Mouse (Mus musculus): Measurements from ENCODE around the gene Rpn2.

Gene Rpn2

DNA sequence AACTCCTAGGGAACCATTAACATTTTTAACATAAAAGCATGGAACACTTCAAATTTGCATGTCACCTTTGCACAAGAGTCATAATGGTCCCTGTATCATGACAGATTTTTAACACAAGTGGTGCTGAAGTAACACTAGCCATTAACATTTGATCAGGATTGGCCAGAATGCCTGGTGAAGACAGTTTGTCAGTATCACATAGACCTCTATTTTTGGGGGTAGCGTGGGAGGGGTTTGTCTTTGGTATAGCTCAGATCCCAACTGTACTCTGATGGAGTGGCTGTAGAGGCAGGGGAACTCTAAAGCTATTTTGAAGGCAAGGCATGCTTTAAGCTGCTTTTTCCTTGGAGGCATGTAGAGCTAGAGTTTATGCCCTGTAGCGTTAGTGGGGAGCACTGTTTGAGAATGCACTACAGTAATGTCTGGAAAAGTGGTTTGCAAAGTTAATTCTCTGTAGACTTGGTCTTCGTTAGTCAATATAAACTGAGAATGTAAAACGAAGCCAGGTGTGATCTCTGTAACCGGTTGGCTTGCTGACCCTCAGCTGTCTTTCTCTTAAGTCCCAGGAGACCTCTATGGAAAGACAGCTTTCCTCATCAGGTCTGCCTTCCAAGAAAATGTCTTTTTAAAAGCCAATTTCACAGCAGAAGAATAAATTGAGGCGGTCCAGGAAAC, 32.3 kb downstream of the Rpn2 start:
- DNase-seq: no peak

DNA sequence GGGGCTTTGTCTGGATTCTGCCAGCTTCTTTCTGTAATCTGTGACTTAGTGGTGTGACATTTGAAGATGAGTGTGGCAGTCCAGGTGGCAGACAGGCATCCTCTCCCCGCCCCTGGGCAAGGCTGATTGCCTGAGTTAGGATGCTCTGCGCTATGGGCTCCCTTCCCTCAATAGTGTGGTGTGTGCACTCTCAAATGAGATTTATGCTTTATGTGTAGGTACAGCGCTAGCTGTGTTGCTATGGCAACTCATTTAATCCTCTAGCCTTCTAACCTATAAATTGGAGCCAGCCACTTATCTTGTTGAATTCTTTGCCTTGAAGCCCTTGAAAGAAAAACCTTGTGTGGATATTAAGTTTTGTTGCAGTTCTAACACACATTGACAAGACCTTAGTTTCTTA, 34.9 kb downstream of the Rpn2 start:
- no peak for DNase-seq

DNA sequence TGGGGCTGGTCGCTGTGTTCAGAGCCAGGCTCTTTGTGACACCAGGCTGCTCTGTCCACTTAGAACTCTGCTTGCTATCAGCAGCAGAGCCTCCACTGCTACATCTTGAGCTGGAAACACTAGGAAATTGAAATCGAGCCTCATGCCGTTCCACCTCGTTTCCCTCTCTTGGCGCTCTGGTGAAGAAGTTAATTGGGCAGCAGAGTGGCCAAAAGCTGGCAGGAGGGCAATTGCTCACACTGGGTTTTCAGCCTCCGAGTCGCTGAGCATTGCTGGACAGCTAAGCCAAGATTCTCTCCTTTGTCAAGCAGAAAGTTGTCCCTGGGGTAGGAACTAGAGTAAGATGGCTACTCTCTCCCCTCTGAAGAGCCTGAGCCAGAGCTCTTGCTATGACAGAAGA, 35.5 kb downstream of the Rpn2 start:
- DNase-seq: no peak

DNA sequence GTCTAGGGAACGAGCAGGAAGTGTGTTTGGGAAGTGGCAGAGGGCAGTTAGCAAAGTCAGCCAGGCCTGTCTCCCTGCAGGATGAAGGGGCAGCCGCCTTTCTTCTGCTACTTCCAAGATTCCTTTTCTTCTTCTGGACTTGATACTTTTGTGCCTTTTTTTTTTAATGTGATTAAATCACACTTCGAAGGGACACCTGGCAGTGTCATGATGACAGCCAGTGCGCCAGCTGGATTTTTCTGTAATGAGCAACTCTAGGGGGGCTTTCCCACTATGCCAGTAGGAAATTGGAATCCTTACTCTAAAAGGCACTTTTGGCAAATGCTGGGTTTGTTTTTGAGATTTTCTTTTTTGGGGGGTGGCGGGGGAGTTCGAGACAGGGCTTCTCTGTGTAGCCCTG, 36.7 kb downstream of the Rpn2 start:
- DNase-seq: no peak

DNA sequence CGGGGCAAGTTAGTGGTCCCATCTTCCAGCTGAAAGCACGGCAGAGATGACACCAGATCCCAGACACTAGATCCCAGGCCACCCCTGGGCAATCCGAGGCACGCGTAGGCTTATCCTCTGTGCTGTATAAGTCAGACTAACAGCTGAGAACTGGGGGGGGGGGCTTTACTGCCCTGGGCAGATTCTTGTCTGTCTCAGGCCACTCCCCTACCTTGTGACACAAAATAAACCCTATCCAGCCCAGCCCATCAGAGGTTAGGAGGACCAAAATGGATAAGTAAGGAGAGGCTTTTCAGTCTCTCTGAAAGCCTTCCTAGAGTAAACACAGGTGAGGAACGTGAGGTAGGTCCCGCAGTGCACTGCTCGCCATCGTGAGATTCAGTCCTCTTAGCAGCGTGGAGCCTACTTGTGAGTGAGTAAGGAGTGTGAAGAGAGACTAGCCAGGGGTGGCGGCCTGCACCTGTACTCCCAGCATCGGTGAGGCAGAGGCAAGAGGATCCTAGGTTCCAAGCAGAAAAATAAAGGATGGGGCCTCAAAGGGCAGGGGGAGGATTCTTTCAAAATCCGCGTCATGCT, 37.6 kb downstream of the Rpn2 start:
- no peak for DNase-seq

DNA sequence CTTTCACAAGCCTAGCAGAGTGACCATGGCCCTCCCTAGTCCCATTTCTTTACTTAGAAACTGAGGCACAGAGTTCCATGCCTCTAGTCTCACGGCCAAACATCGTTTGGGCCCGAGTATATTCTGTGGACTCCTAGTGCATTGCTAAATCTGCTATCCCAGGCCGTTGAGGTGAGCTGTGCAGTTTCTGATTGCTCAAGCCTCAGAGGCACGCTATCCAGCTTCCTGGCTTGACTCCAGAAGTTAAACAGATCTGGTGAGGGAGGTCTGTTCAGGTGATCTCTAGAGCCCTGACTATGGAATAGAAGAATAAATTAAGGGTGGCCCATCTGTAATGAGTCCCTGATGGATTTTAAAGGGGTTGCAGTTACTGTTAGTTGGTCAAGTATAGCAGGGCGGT, 38.4 kb downstream of the Rpn2 start:
- DNase-seq: no peak

DNA sequence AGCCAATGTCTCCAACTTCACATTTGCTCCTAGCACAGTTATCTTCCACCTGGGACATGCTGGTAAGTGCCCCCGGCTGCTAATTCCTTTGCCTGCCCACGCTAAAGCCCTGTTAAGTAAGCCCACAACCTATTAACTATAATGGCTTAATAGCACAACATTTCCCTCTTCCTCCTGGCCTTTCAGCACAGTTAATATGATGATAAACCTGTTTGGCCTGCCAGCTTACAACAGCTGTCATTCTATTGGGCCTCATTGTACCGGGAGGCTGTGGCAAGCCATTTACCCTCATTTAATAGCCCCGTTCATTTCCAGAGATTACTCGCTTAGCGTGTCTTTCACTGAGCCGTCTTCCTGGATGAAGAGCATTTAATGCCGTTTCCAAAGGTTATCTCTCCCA, 41.3 kb downstream of the Rpn2 start:
- DNase-seq: no peak

DNA sequence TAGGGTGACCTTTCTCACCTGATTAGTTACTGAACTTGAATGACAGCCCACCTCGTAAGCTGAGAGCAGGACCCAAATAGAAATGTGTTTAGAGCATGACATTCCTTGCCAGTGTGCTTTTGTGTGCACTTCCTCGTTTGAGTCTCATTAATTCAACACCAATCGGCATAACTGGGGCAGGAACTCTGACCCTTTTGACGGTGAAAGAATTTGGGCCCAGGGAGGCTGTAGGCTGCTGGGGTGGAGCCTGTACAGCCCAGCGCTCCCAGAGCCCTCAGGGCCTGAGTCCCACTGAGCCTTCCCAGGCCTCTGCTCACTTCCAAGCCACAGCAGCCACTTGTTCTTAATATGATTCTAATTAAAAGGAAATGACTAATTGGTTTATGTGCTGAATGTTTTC, 42.1 kb downstream of the Rpn2 start:
- DNase-seq: no peak

DNA sequence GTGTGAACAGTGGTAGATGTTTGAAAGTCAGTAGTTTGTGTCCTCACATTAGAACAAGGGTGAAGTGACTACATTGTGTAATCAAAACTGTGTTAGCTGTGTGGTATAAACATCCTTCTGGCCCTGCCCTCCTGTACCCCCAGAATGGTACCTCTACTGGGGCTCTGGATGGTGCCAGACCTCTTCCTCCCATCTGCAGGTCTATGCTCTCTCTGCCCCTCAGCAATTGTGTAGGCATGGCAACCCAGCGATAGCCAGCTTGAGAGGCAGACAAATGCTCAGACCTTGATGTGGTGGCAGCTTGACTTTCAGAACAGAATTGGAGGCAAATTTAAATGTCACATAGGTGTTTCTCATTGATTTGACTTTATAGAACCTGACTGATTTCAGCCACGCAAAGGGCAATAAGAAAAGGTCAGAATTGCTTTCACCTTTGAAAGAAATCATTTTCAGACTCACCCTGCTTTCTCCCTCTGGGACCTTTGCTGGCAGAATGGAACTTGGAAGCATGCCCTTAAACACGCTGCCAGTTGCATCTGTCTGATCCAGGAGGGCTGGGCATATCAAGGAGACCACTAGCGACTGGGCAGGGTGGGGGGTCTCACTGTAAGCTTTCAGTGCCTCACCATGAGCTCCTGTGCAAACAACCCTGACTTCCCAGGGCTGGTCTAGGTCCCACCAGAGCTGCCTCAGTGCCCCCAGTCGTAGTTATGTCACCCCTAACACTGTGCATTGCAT, 43.4 kb downstream of the Rpn2 start:
- no peak for DNase-seq

DNA sequence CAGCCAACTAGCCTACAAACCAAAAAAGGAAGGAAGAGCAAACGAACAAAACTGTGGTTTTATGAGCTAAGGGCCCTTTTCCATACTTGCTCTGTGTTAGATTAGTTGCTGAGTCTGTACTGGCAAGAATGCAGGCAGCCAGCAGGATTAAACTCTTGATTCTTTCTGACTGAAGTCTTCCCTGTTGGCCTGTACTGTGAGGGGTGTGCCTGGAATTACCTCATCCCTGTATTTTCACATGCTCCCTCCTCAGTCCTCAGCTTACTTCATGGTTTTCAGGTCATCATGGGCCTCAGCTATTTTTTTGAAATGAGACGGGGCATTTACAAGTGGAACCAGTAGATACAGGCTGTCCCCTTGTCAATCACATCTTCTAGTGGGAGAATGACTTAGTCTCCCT, 46.4 kb downstream of the Rpn2 start:
- DNase-seq: no peak

DNA sequence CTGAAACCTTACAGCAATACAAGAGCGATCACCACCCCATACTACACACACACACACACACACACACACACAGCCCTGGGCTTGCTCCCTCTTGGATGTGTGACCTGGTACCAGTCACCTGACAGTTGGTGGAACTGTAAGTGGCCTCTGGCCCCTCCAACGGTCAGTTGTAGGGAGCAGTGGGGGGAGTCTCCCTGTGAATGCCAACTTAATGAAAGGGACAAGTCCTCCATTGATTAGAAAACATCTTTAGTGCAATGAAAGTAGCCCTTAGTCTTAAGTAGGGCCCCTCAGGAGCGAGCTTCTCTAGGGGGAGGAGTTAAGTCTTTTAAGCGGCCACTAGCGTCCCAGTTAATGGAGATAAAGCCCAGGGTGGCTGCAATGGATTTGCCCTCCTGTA, 49.3 kb downstream of the Rpn2 start:
- no peak for DNase-seq

DNA sequence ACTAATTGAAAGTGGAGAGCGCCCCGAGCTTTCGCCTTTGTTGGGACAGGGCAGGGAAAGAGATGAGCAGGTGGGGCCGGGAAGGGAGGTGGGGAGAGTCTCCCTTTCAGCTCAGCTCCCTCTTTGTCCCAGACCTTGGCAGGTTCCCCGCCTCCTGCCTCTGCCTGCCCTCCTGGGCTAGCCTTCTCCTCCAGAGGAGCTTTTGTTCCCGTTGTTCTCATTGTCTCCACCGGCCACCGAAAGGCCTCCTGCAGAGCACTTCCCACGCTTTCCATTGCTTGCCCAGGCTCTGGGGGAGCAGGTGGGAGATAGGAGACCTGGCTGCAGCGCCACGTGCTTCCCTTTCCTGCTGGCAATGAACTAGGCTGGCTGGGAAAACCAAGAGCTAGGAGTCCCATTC, 49.8 kb downstream of the Rpn2 start:
- no peak for DNase-seq

DNA sequence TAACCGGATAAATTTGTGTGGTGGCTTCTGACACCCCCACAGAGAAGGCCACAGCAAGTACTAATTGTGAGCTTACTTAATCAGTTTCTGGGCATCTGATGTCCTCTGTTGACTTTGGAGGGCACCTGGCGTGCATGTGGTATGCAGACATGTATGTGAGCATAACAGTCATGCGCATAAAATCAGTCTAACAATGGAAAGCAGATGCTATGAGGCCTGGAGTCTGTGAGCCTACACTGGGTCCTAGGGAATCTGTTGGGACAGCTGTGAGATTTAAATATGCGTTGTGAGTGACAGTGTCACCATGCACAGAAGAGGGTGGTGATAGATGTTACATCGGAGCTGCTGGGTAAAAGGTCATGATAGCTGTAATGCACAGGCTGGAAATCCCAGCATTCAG, 53.2 kb downstream of the Rpn2 start:
- DNase-seq: no peak

DNA sequence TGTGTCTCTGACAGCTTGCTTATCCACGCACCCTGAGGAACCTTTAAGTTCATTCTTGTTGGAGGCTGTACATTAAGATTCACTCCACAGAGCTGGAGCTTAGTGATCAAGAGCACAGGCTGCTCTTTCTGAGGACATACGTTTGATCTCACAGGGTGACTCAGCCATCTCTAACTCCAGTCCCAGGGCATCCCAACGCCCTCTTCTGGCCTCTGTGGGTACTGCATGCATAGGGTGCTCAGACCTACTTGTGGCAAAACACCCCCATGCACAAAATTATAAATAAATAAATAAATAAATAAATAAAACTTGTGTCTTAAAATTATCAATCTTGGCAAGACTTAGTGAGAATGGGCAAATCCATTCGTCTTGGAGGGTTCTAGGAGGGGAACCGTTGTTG, 59.8 kb downstream of the Rpn2 start:
- peak; percentile 58 for DNase-seq

DNA sequence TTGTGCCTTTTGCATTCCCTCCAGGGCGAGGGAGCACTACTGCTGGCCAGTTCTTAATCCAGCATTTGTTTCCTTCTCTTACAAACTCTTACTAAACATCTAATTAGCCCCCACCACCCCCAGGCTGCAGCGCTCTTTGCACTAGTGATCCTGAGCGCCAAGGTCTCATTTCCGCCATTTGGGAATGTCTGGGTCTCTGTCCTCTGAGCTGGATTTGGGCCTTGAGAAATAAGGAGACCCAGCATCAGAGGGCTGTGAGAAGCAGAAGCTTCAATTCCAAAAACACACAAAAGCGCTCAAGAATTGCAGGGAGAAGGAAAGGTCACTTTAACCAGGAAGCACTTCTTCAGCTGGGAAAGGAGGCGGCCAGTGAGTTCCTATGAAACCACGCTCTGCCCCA, 60.7 kb downstream of the Rpn2 start:
- no peak for DNase-seq

DNA sequence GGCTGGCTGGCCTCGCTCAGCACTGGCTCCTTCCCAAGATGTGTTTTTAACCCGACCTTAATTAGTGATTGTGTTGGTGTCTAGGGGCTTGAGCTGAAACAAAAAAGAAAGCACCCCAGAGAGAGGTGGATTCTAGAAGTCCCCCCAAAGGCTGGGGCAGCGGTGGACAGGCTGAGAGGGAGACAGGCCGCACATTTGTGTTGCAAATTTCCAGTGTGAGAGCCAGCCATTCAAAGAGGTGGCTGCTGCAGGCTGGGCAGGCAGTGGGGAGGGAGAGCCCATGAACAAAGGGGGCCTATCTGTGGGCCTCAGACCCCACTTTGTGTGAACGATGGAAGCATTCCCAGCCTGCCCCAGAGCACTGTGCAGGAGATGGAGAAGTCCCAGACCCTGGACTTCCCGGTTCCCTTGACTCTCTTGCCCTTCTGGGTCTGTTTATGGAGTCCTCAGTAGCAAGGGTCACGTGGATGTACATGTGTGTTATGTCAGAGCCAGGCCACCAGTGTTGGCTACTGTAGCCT, 61.5 kb downstream of the Rpn2 start:
- DNase-seq: no peak

DNA sequence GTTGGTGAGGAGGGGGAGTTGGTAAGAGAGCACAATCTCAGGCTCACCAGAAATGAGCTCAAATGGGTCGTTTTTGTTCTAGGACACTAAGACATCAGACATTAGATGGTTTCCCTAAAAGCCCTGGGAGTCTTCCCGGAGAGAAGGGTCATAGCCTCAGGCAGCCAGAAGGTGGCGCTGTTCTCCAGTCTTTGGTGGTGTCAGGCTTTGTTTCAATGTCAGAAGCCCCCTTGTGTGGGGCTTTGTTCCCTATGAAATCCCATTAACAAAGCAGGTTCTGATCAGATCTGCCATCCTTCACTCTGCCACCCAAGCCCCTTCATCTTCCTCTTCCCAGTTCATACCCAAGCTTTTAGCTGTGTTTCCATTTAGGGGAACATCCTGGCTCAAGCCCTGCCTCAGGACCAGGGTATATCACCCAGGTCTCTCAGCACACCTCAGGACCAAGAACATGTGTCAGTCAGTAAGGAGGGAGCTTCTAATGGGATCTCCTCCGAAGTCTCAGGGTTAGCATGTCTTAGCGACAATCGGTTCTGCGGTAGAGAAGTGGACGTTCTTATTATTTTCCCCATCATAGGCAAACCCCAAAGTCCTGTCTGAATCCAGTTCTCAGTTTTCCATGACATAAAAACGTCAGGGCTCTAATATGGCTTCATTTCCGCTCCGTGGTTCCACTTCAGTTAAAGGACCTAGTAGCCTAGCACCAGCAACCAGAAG, 62.9 kb downstream of the Rpn2 start:
- peak; percentile 66 for DNase-seq

DNA sequence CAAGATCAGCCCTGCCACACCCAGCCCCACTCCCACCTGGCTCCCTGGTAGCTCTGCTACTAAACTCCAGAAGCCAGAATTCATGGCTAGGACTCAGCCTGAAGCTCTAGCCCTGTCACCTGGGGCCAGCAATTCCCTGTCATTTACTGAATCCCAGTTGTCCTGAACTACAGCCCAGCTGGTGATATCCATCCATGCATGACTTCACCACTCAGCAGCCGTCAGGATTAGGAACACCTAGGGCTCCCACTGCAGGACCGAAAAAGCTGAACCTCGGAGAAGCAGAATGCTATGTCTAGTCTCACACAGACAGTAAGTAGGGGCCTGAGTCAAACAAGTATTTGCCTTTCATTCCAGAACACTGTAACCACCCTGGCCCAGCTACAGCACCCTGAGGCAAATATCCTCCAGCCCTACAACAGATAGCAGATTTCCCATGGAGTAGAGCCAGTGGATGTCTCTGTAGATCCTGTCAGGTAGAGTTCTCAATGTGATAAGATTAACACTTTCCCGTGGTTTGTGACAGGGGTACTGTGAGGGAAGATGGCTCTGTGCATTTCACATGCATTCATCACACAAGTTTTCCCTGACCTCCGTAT, 63.6 kb downstream of the Rpn2 start:
- DNase-seq: no peak

DNA sequence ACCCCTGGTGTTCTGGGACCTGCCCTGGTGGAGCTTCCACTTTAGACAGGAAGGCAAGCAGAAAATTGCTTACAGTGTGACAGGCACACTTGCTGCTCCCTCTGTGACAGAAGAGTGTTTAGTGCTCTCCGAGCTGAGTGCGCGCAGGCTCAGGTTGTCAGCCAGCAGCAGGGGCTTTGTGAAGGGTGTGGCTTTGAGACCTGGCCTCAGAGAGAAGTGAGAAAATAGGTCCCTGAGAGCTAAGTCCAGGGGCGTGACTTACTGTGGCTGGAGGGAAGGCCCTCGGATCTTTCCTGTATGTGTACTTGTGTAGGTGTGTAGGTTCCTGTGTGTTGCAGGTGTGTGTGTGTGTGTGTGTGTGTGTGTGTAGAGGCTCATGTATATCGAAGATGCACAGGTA, 64.5 kb downstream of the Rpn2 start:
- no peak for DNase-seq

DNA sequence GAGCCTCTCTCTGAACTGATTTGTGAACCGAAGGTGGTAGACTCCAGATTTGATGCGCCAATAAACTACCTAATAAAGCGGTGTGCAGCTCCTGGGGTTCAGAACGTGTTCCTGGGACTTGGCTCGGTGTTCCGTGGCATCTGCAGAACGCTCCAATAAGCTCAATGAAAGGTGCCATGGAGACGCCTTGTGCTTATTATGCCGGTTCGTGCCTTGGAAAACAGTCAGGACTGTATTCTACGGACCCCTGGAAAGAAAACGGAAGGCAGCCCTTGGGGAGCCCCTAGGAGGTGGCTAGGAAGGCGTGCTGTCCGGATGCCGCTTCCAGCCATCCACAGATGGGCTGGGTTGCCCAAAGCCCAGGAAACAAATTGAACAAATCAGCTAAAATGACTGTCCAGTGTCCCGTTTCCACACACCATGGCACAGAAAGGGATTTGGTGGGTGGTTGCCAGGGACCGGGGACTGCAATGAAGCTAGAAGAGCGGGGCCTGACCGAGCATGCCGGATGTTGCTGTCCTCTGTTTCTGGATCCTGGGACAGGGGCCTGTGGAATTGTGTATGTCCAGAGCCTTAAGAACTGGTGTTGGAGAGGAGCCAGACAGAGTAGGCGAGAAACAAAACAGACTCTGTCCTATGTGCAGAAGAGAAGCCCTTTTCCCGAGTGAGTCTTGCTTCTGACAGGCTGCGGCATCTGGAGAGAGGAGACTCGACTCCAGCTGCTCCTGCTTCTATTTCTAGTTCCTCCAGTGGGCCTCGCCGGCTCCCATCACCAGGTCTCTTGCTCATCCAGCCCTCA, 68.7 kb downstream of the Rpn2 start, which contains the start of gene Ghrh:
TSS of gene Ghrh (minus strand) at position 146 of the 799 bp plus-strand sequence.
- DNase-seq: no peak

DNA sequence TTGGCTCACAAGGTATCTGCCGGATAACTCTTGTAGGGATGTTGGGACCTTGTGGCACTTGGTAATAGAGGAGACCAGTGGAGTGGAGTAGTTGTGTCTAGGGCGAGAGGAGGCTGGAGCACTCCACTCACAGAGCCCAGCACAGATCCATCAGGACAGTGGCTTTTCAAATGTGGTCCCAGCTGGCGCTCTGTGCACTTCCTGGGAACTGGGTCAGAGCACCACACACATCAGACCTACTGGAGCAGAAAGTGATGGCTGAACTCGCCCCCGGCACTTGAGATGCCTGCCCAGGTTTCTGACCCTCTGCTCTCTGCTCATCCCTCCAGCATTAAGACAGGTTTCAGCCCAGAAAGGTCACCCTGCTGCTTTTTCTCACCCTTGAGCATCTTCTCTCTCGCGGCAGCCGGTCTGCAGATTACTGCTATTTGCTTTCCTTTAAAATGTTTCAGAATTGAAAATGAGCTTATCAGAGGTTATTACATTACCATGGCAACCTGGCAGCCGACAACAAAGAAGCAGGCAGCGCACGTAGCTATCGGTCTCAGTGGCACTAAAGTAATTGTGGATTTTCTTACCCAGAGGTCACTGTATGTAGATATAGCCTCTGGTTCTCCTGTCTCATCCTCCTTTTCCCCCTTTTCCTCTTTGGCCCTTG, 70.4 kb downstream of the Rpn2 start:
- DNase-seq: no peak

DNA sequence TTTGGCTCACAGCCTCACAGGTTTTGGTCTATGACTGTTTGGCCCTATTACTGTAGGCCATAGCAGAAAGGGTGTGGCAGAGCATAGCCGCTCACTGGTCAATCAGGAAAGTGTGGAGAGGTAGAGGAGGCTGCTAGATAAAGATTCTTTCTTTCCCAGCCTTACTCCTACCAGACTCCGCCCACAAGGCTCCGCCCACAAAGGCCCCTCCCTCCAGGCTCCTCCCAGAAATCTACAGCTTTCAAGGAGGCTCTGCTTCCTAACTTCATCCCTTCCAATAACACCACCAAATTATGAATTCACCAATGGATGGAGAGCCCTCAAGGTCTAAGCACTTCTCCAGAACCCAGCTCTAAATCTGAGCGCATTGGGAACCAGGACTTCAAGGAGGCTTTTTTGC, 74.4 kb downstream of the Rpn2 start:
- DNase-seq: no peak

Measured in thymus, postnatal 25 days (tissue).